Mouse (Mus musculus) midbrain, postnatal 0 days (tissue): ENCODE data around the gene Fam98b. TPM values are rescaled to one million over a fixed set of nuclear protein-coding genes. Genes with fewer than 3 reads are reported as not detected.
A peak's percentile ranks its signal among the peaks of the same experiment; 100 is the strongest.

Experiments
- ATAC-seq: fragments of 200-750 bp; cut with Nextera tagmentation; 2 replicates; pipeline ENCODE4 v1.8.0; 2017; ENCODE audit warnings: moderate number of reproducible peaks, mild to moderate bottlenecking, moderate TSS enrichment, moderate library complexity; ENCODE audit not compliant: low FRiP score
- DNase-seq: peaks from one replicate; pipeline ENCODE4 v3.0.0-alpha.2; 2015; ENCODE audit warnings: low spot score
- H3K27ac ChIP-seq: fragments of 300-500 bp; sonication (generic); 2 replicates; pipeline ENCODE4 v1.5.1; 2014; ENCODE audit warnings: low read depth, mild to moderate bottlenecking, low read length, mixed read lengths
- H3K27me3 ChIP-seq: fragments of 300-500 bp; sonication (generic); 2 replicates; pipeline ENCODE4 v1.6.1; 2014; ENCODE audit warnings: low read length, control low read depth, mixed read lengths; ENCODE audit not compliant: insufficient read depth
- H3K36me3 ChIP-seq: fragments of 300-500 bp; sonication (generic); 2 replicates; pipeline ENCODE4 v1.6.1; 2014; ENCODE audit warnings: low read length, control low read depth, mixed read lengths; ENCODE audit not compliant: insufficient read depth
- H3K4me1 ChIP-seq: fragments of 300-500 bp; sonication (generic); 2 replicates; pipeline ENCODE4 v1.6.1; 2014; ENCODE audit warnings: mild to moderate bottlenecking, control low read depth, antibody characterized with exemption, low read length, mixed read lengths; ENCODE audit not compliant: insufficient read depth
- H3K4me2 ChIP-seq: fragments of 300-500 bp; sonication (generic); 2 replicates; pipeline ENCODE4 v1.6.1; 2014; ENCODE audit warnings: low read depth, mild to moderate bottlenecking, low read length, mixed read lengths; ENCODE audit not compliant: poor library complexity, severe bottlenecking
- H3K4me3 ChIP-seq: fragments of 300-500 bp; sonication (generic); 2 replicates; pipeline ENCODE4 v1.5.1; 2014; ENCODE audit warnings: low read depth, mild to moderate bottlenecking, low read length, moderate library complexity
- H3K9ac ChIP-seq: fragments of 300-500 bp; sonication (generic); replicated peaks from 2 replicates; pipeline ENCODE4 v1.6.1; 2014; ENCODE audit warnings: mild to moderate bottlenecking, low read length, moderate library complexity, mixed read lengths; ENCODE audit not compliant: poor library complexity, severe bottlenecking
- H3K9me3 ChIP-seq: fragments of 300-500 bp; sonication (generic); 2 replicates; pipeline ENCODE4 v1.6.1; 2016; ENCODE audit warnings: low read length, control low read depth
- CTCF ChIP-seq: IDR thresholded peaks from 2 replicates; pipeline ENCODE4 v1.5.1; 2016; ENCODE audit warnings: antibody characterized with exemption, mild to moderate bottlenecking
- WGBS: fragments of 180-500 bp; shearing (Covaris S2); extraction: QIAGEN DNeasy Blood & Tissue Kit; methylation state at CpG from one replicate; pipeline ENCODE4 v1.1.7; 2014; 5-methylcytosine and 5-hydroxymethylcytosine counted together
- polyA plus RNA-seq: library from polyadenylated mRNA; unstranded; fragments of >200 nt; fragmentation: Nextera tagmentation; extraction: Ambion mirVana; gene quantifications from 2 replicates; pipeline ENCODE4 v1.2.1, GENCODE M21; 2015
- total RNA-seq: library from RNA; depleted of rRNA; stranded (reverse); fragments of >200 nt; gene quantifications from 2 replicates; pipeline ENCODE4 v1.2.3, GENCODE M21; 2014

Fam98b gene
- total and polyA plus RNA-seq, 2 experiments from 2014 or later, result 10.0 to 12.4 TPM

DNA sequence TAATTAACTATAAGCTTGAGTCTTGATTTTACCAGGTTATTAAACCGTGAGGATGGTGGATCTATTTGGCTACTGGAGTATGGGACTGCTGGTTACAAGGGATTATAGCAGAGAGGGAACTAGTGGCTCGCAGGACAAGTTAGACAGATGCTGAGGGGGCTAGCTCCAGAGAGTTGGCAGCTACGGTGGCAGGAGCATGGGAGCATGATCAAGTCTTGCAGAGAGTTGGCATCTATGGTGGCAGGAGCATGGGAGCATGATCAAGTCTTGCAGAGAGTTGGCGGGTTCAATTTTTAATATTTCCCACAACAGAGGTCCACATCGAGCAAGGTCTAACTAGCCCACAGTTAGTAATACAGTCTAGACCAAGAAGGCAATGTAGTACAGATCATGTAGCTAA is 55.4 kb downstream of the Fam98b start:
- Histone ChIP-seq H3K36me3 (no peaks in the 10 kb centered on the region), H3K9ac (no peak overlapping the region), H3K9me3 (no peaks in the 10 kb centered on the region), H3K27me3 (no peaks in the 10 kb centered on the region), H3K4me2 (no peak overlapping the region), H3K4me3 (no peak overlapping the region), H3K4me1 (no peaks in the 10 kb centered on the region), H3K27ac (no peak overlapping the region)
- no peak for ATAC-seq
- no peak for TF ChIP-seq CTCF
- no peak for DNase-seq
- 91% methylated on average over 5 of the region's 5 CpGs for WGBS

DNA sequence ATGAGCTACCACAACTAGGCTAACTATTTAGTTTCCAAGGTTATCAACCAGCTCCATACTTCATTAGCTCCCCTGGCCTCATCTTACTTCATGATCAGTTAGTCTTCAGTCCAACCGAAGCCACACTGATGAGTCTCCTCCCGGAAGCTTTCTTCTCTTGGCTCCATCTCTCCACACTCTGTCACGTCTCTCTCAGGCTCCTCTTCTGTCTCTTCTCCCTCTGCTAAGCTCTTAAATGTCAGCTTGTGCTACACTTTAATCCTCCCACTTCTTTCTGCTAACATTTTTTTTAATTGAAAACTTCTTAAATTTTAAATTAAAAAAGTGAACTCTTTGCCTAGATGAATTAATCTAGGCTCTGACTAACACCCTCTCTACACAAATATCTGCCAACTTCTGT is 58.4 kb downstream of the Fam98b start:
- DNase-seq, result no peak
- Histone ChIP-seq H3K4me1 (no peaks in the 10 kb centered on the region), H3K9me3 (no peaks in the 10 kb centered on the region), H3K27ac (no peak overlapping the region), H3K4me3 (no peak overlapping the region), H3K9ac (no peak overlapping the region), H3K4me2 (no peak overlapping the region), H3K36me3 (no peaks in the 10 kb centered on the region), H3K27me3 (no peaks in the 10 kb centered on the region)
- no peak for ATAC-seq
- 83% methylated on average over 3 of the region's 3 CpGs for WGBS
- TF ChIP-seq CTCF, result no peak

DNA sequence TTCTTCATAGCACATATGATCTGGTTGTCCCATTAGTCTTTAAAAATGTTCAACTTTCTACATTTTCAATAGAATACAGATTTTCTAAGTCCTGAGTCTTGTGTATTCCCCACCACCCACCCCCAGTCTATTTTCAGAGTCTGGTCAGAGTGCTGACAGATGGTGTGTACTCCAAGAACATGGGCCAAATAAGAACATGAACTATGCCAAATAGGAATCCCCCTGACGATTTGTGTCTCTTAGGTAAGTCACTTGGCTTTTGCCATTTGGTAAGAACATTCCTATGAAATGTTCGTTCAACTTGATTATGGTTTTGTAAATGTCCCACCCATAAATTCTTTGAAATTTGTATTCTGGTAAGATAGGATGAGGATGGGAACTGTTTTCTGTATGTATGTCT is 59.5 kb downstream of the Fam98b start:
- no peak for TF ChIP-seq CTCF
- H3K4me3 ChIP-seq, result no peak overlapping the region
- no peaks in the 10 kb centered on the region for H3K27me3 ChIP-seq
- H3K27ac ChIP-seq, result no peak overlapping the region
- 84% methylated on average over 2 of the region's 2 CpGs for WGBS
- DNase-seq (no peak), ATAC-seq (no peak)
- no peak overlapping the region for H3K4me2 ChIP-seq
- H3K4me1 ChIP-seq, result no peaks in the 10 kb centered on the region
- H3K36me3 ChIP-seq, result no peaks in the 10 kb centered on the region
- no peaks in the 10 kb centered on the region for H3K9me3 ChIP-seq
- no peak overlapping the region for H3K9ac ChIP-seq

DNA sequence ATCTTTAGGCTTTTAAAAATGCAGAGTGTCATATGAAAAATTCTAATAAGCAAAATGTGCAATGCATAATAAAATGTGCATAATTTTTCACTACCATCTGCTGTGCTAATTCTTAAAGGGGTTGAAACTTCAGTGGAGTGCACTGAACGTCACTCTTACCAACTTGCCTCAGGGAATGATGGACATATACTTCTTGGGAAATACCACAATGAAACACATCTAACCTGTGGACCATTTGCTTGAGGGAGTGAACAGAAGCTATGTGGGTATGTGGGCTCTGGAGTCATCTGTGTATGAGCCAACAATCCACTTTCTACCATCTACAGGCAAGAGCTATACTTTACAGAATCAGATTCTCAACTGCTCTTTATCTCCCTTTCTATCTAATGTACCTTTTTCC is 61.8 kb downstream of the Fam98b start:
- Histone ChIP-seq H3K4me1 (no peaks in the 10 kb centered on the region), H3K27me3 (no peaks in the 10 kb centered on the region), H3K9me3 (no peaks in the 10 kb centered on the region), H3K4me2 (no peak overlapping the region), H3K36me3 (no peaks in the 10 kb centered on the region), H3K27ac (no peak overlapping the region), H3K9ac (no peak overlapping the region), H3K4me3 (no peak overlapping the region)
- ATAC-seq (no peak), DNase-seq (no peak)
- 60% methylated on average over 1 of the region's 1 CpGs for WGBS
- TF ChIP-seq CTCF, result no peak

DNA sequence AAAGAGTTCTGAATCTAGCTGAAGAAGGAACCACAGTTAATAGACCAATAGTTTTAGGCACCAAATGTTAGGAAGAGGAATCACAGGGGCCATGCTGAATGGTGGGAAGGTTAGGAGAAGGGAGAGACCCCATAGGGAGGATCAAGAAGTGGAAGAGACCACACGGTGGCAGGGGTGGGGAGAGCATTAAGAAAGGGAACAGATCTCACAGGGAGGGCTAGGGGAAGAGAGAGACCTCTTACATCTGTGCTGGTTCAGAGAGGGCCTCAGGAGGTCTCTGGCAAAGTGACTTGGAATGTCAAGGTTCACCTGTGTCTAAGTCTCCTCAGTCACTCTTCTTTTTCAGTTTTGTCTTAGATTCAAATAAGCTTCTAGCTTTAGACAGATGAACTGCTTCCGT is 62.5 kb downstream of the Fam98b start:
- peak; percentile 51 for ATAC-seq
- H3K9ac ChIP-seq, result no peak overlapping the region
- no peaks in the 10 kb centered on the region for H3K27me3 ChIP-seq
- peak overlapping the region; percentile 39 for H3K27ac ChIP-seq
- no peak overlapping the region for H3K4me3 ChIP-seq
- H3K36me3 ChIP-seq, result no peaks in the 10 kb centered on the region
- no peak for DNase-seq
- 0 out of 2 replicates have a peak overlapping the region, but pooled peaks have one; percentile 31 for H3K4me2 ChIP-seq
- WGBS, result 41% methylated on average over 2 of the region's 2 CpGs
- TF ChIP-seq CTCF, result no peak
- H3K9me3 ChIP-seq, result no peaks in the 10 kb centered on the region
- H3K4me1 ChIP-seq, result no peaks in the 10 kb centered on the region

DNA sequence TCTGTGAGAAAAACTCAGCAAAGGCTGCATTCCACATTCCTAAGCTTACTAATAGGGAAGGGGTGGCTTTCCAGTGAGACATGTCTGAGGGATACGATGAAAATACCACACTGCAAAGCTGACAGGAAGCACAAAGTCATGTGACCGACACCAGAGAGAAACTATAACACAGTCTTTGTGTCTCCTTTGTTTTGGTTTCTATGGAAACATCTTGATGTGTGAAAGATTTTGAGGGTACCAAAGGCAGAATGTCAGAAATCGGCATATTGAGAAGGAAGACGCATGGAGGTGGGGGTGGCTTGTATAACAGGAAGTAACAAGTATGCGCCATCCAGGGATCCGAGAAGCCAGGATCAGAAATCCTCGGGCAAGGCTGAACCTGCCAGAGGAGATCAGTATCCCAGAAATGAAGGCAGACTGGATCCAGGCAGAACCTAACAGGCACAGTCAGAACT is 62.9 kb downstream of the Fam98b start:
- peak overlapping the region; percentile 39 for H3K27ac ChIP-seq
- DNase-seq, result peak; percentile 54
- no peak overlapping the region for H3K4me3 ChIP-seq

More for the DNA sequence above, 62.9 kb downstream of the Fam98b start:
- Histone ChIP-seq H3K27me3 (no peaks in the 10 kb centered on the region), H3K9ac (no peak overlapping the region; the same call in 1 of the 2 replicates), H3K4me2 (peak overlapping the region; percentile 31; the same call in 1 of the 2 replicates), H3K9me3 (no peaks in the 10 kb centered on the region), H3K36me3 (no peaks in the 10 kb centered on the region), H3K4me1 (no peaks in the 10 kb centered on the region)
- 17% methylated on average over 7 of the region's 7 CpGs for WGBS
- TF ChIP-seq CTCF, result no peak
- peak; percentile 93 for ATAC-seq
